Mouse (Mus musculus): ENCODE measurements around the gene Lad1. TPM values are rescaled to one million over a fixed set of nuclear protein-coding genes. Genes with fewer than 3 reads are reported as not detected.

Gene Lad1
- total RNA-seq, 2 experiments from 2014 or later: 4.9 to 6.0 TPM

- intact Hi-C loops (cut with DNase I): no loop called here
- peak in 1 of 2 experiments; percentile 32 for DNase-seq
These were observed 22.4 kb downstream of the Lad1 start for GRCm38 (mm10) chr1:135840675-135841395.

DNA sequence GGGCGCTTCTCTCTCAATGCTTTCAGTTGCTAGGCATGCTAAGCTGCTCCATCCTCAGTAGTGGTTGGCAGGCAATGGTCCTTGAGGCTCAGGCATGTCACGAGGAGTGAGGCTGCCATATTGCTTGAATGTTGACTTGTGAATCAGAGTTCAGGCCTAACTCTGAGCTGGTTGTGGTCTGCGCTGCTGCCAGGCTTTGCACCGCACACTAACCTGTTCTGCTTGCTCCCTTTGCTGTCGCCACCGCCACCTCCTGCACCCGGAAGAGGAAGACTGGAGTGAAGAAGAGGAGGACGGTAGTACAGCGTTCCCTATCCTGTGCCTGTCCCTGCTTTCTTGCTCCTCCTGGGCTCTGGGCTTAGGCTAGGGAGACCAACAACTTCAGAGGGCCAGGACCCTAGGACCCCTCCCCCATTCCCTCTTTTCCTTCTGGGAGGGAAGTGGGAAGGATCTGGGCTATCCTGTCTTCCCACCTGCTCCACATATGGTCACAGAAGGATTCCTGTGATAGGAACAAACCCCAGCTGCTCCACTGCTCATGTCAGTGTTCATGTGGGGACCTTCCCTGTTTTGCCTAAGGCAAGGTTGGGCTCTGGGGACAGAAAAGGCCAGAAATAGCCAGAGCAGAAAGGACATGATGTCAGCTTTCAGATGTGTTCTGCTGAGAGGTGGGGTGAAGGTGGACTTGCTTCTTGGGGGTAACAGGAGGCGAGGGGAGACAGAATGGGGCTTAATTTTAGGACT lies 25.3 kb downstream of the Lad1 start:
- DNase-seq: peak in 1 of 2 experiments; percentile 15
- intact Hi-C loops (cut with DNase I): no loop called here

GRCm38 (mm10) chr1:135844481-135844880 lies 26.1 kb downstream of the Lad1 start:
- DNase-seq: peak in 1 of 2 experiments; percentile 51
- intact Hi-C loops (cut with DNase I): no loop called here

DNA sequence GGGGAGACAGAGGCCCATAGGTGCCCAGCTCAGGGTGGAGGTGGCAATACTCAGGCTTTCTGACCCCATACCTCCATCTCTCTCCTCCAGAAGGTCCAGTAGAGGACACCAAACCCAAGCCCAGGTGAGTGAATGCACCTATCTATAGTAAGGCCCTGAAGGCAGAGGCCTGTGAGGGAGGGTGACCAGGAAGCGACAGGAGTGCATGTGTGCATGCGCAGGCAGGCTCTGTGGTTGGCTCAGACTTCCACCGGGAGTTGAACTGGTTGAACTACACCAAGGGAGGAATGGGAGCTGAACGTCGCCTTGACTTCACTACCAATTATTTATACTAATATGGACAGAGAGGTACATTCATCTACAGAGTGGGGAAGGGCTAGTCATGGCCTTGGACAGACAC lies 28.2 kb downstream of the Lad1 start:
- DNase-seq: peak in 1 of 2 experiments; percentile 10
- intact Hi-C loops (cut with DNase I): no loop called here

DNA sequence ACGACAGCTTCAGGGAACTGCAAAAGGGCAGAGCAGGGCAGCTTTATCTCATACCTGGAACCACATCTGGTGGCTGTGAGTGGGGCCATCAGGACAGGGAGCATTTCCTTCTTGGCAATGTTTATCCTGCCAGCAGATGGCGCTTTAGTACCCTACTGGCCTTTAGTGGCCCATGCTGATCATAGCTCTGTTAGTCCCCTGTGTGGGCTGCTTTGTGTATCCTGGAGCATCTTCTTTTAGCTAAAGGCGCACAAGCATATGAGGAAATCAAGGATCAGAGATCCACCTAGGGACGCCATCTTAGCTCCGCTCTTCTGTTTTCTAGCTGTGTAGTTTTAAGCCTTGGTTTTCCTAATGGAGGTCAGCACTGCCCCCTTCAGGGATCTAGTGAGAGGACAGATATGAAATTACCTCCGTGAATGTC lies 28.8 kb downstream of the Lad1 start:
- peak in 1 of 2 experiments; percentile 66 for DNase-seq

DNA sequence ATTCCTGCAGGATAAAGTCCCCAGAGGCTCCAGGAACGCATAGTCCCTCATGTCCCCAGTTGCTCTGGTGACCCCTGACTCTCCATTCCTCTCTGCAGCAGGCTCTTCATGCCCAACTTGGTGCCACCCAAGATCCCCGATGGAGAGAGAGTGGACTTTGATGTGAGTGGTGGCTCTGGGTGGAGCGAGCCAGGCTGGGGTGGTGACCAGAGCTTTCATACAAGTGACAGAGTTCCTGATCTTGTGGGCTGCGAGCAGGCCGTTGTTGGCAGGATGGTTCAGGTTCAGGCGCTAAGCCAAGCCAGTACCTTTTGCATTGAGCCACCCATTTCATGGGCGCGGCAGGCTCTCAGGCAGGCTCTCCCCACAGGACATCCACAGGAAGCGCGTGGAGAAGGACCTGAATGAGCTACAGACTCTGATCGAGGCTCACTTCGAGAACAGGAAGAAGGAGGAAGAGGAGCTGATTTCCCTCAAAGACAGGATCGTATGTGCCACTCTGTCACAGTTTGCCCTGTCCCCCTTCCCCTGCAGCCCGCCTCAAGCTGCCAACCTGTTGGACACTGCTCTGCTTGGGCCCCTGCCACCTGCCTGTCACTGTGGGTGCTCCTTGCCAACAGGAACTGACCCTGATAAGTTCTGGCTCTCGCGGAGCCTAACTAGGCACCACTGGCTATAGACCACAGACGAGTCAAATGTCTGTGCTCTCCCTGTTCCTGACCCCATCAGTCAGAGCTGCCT lies 29.4 kb downstream of the Lad1 start:
- intact Hi-C loops (cut with DNase I): no loop called here
- peak; percentile 56 to 73 for DNase-seq

More for the DNA sequence above, 28.8 kb downstream of the Lad1 start:
- intact Hi-C loops (cut with DNase I): no loop called here

DNA sequence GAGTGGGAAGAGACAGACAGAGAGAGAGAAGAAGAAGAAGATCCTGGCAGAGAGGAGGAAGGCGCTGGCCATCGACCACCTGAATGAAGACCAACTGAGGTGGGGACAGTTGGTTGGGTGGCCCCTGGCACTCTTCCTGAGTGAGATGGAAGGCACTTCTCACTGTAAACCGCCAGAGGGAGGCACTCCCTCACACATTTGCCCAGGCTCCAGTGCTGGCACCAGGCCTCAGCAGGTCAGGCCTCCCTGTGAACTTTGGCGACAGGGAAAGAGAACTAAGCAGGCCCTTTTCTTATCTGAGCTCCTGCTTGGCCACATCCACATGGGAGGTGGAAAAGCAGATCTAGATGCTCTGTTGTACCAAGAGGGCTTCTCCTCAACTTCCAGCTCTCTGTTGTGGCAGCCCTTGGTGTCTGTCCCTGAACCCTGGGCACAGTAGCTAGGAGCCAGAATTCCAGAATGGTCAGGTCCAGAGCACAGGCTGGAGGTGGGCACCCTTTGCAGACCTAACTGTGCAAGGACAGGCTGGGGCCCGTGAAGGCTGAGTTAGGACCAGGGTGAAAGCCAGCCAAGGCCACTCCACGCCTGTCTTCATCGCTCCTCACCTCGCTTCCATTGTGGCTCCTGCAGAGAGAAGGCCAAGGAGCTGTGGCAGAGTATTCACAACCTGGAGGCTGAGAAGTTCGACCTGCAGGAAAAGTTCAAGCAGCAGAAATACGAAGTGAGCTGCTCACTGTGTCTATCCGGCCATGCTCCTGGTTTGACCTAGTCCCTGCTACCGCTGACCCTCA lies 32.5 kb downstream of the Lad1 start:
- DNase-seq: peak in 1 of 2 experiments; percentile 73
- intact Hi-C loops (cut with DNase I): no loop called here

DNA sequence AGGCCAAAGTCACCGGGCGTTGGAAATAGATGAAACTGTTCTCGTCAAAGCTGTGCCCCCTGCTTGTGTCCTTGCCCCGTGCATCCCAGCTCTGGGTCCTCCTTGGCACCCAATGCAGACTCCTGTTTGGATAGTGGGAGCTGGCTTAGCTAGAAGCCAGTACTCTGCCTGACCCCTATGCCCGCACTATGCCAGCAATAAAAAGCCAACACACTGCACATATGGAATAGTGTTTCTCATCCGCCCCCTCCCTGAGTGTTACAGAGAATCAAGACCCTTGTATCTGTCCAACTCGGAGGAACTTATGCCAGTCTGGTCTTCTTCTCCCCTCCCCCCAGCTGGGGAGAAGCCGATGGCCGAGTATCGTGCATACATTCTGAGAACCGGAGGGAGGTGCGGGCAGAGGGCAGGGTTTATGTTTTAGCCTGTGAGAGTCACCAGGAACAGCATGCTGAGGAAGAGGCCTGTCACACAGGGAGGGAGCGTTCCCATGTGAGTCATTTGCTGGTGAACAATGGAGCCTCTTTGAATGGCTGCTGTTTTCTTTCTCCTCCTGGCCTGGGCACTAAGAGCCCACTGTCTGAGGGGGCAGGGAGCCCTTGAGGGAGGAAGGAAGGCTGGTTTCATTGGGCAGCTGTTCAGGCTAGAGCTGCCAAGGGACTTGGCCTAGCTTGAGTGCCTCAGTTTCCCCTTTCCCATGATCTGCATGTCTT lies 33.8 kb downstream of the Lad1 start:
- intact Hi-C loops (cut with DNase I): no loop called here
- DNase-seq: peak in 1 of 2 experiments; percentile 6

- no peak for DNase-seq
- intact Hi-C loops (cut with DNase I): no loop called here
These were observed 34.8 kb downstream of the Lad1 start for GRCm38 (mm10) chr1:135853200-135853599.

DNA sequence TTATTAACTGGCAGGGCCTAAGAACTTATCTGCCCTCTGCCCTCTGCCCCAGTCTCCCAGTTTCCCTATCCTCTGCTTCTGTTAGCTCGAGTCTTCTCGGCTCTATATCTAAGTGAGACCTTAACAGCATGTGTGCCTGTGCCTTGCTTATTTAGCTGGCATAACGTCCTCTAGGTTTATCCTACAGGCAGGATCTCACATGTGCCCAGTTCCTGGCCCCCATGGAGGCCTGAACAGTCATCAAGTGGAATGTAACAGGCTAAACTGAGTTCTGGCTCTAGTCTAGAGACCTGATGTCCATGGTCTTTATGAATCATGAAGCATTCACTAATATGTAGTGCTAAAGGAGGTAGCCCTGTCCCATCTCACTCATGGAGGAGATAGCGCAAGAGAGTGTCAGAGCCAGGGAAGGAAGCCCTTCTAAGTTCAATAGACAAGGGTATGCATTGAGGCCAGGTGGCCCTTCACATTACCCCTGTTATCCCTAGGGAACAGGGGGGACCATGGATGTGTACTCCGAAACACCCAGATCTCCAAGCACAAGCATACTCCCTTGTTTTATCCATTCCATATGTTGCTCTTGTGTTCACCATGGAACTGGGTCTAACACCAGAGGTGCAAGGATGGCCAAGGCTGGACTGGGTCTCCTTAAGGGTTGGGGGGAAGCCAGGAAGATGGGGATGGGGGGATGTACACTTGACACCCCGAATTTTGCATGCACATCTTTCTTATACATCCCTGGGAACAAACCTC lies 36.4 kb downstream of the Lad1 start:
- intact Hi-C loops (cut with DNase I): no loop called here
- DNase-seq: peak in 1 of 2 experiments; percentile 21

DNA sequence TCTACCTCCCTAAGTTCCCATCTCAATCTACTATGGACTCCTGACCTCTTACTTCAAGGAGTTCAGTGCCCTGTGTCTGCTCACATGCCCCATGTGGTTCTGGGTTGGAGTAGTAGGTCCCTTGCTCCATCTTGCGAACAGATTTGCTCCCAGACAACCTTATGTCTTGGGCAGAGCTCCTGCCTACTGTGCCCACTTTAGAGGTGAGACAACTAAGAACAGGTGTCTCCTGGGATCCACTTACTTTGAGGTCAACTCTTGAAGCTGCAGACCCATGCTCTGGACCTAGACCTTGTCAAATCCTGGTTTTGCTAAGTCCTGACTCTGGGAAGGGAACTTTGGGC lies 36.9 kb downstream of the Lad1 start:
- no peak for DNase-seq
- intact Hi-C loops (cut with DNase I): no loop called here

GRCm38 (mm10) chr1:135856070-135856469 lies 37.7 kb downstream of the Lad1 start:
- intact Hi-C loops (cut with DNase I): no loop called here
- DNase-seq: no peak

- DNase-seq: peak in 1 of 2 experiments; percentile 44
- intact Hi-C loops (cut with DNase I): no loop called here
These were observed 38.9 kb downstream of the Lad1 start for GRCm38 (mm10) chr1:135857137-135857775.

DNA sequence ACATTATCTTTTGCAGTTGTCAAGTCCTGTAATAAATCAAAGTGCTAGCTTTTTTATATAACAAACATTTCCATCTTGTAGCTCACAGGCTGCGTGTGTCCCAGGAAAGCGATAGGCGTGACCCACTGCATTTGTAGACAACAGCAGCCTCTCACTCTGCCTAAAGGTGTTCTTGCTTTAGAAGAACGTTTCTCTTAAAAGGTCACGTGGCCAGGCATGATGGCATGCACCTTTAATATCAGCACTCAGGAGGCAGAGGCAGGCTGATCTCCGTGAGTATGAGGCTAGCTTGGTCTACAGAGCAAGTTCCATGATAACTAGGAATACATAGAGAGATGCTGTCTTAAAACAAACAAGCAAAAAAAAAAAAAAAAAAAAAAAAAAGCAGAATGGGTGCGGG lies 40.1 kb downstream of the Lad1 start:
- DNase-seq: peak in 1 of 2 experiments; percentile 15
- intact Hi-C loops (cut with DNase I): no loop called here

- intact Hi-C loops (cut with DNase I): no loop called here
- DNase-seq: no peak
These were observed 42.7 kb downstream of the Lad1 start for GRCm38 (mm10) chr1:135861091-135861490.

DNA sequence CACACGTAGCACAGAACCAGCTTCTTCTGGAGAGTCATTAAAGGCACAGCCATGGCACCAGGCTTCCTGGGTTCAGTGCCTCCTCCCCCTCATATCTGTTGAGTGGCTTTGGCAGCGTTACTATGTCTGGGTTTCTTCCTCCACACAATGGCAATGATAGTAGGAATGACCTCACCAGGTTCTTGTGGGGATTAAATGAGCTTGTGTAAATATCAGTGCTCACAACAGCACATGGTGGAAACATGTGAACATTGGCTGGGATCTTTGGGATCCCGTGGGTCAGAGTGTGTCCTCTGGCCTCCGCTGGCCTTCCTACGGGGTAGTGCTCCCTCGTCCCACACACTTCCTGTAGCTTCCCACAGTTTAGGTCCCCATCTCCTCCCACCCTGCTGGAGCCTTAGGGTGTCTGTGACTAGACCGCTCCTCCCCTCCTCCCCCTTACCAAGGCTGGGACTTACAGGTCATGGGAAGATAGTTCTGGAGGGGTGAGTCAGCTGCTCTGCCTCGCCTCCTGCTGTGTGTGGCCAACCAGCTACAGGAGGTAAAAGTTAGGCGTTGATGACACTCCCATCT lies 43.7 kb downstream of the Lad1 start:
- peak in 1 of 2 experiments; percentile 53 for DNase-seq
- intact Hi-C loops (cut with DNase I): no loop called here

GRCm38 (mm10) chr1:135862561-135862960 lies 44.2 kb downstream of the Lad1 start:
- intact Hi-C loops (cut with DNase I): no loop called here
- peak in 1 of 2 experiments; percentile 4 for DNase-seq

GRCm38 (mm10) chr1:135863786-135864335 lies 45.5 kb downstream of the Lad1 start:
- intact Hi-C loops (cut with DNase I): no loop called here
- DNase-seq: peak in 1 of 2 experiments; percentile 7
